Mouse (Mus musculus) v-Abl transformed pro-B cells (cell line): ENCODE data around the gene Figla.
"Not testable (repeated sequence)": the region's sequence is repeated elsewhere in the genome, so short reads cannot be mapped to it uniquely, and the experiment has no call there.

Source experiments
- in situ Hi-C, 2 experiments: fragments of 400-800 bp; cut with MboI; formaldehyde crosslinking; loops; one replicate each; pipeline ENCODE4 v1.15.1; 2025; ENCODE audit not compliant: unreplicated experiment in 2 of 2

The Figla gene

DNA sequence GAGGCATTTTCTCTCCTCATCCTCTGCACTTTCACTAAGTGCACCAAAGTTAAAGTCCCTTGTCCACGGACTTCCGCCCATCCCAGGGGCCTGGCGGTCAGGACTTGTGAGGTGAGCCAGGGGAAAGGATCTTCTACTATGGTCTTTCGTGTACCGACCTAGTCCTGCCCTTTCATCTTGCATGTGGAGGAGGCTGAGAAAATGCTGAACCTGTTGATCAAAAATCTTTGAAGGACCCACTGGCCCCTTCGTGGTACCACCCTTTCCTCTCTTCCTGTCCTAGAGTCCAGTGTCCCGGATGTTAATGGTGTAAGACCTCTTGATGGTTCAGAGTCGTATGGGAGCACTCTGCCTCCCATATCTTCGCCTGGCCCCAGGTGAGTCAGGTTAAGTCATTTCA, at the start of gene Figla:
Gene Figla, plus strand, starts transcription at position 301 of the 400 bp plus-strand sequence.
- in situ Hi-C loops: loop anchor here (25.0 kb wide), 2 partner anchors 854 to 879 kb away; partner anchors contain the start of gene Spr (in 1 of the 2)

DNA sequence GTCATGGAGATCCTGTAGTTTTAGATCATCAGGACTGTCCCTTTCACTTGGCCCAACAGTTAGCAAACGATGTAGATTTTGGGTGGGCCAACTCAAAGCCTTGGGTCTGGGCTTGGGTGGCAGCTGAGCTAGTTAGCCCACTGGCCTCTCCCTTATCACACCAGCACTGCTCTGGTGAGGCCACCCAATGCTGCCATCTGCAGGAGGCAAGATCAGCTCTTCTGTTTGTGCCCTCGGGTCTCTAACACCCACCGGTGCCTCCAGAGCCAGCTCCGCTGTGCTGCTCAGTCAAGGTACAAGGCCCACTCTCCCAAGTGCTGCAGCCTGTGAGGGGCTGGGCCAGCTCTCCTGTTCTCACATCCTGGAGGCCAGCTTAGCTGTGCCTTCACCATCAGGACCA, 49.3 kb upstream of the Figla start:
- in situ Hi-C loops: loop anchor here in 1 of 2 experiments (25.0 kb wide), 2 partner anchors 721 to 2004 kb away; partner anchors contain the start of gene Snrnp27

DNA sequence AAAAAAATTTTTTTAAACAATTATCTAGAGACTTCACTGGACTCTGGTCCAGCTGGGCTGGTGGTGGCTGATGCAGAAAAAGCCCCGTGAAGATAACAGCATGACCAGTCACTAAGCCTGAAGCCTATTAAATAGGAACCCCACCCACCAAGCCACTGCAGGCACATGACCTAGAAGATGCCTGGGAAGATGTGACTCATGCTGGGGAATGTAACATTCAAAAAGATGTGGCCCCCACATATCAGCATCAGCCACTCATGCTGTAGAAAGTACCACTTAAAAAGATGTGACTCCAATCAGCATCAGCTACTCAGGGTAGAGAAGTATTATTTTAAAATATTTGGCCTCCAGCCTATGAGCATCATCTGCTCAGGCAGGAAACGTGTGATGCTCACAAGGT, 46.1 kb upstream of the Figla start:
- in situ Hi-C loops: loop anchor here in 1 of 2 experiments (5.0 to 25.0 kb wide), 3 partner anchors 33 to 2008 kb away; partner anchors contain the start of gene Snrnp27

- in situ Hi-C loops: loop anchor here in 1 of 2 experiments (5.0 to 25.0 kb wide), 3 partner anchors 35 to 2010 kb away; partner anchors contain the start of gene Snrnp27
These were observed 43.3 kb upstream of the Figla start for GRCm38 (mm10) chr6:85972699-85973098.

DNA sequence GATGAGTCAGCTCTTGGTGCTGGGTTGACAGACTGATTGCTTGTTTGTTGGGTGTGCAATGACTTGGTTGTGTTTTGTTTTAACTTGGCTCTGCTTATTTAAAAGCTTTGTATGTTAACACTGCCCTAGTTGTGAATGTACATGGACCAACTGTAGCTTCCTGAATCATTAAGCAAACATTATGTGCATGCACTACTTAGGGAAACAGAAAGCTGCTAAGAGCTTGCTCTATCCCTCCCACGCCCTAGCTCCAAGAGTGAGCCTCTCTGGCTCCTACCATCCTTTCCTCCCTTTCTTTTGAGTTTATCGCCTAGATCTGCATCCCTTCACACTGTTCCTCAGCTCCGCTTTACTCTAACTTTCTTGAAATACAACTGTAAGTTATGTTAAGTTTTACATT, 42.6 kb upstream of the Figla start:
- in situ Hi-C loops: loop anchor here in 1 of 2 experiments (5.0 to 25.0 kb wide), 3 partner anchors 36 to 2011 kb away; partner anchors contain the start of gene Snrnp27

DNA sequence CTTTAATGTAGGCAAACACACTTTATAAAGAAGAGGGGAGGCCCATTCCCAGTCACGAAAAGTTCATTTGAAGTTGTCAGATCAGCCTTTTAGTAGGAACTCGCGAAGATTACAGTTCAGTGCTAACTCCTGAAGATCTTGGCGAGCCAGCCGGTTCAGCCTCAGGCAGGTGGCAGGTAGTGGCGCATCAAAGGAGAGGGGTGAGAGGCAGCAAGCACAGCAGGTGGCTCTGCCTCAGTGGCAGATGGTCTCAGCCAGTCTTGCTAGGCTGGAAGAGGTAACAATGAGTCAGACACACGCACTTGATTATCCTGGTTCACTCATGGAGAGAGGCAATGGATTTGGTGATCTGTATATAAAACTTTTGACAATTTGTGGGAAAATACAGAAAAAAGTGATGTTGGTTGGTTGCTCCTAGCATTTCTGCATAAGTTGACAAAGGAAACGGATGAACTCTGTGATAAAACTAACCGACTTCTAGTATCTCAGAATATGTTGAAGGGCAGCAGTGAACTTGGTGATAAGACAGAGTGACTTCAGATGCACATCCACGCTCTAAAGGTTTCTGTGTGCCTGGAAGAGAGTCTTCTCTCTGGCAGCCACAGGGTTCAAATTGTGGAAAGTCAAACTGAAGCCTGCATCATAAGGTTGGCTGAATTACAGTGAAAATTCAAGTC, 40.9 kb upstream of the Figla start:
- in situ Hi-C loops: loop anchor here in 1 of 2 experiments (5.0 to 25.0 kb wide), 3 partner anchors 38 to 2013 kb away; partner anchors contain the start of gene Snrnp27

DNA sequence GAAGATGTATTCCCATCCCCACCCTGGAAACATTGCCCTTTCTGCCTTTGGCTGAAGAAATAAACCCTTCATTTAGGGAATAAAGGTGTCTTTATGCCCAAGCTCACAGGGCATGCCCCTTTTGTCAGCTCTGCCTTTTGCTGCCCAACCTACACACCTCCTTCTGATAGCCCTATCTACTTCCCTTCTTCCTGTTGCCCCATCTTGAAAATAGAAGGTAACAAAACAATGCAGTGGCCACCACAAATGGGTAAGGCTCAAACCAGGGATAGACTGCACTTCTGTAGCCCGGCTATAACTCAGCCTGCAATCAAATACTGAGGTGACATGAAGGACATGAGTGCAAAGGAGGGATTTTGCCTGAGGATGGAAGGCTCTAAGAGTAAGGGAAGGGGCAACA, 40.2 kb upstream of the Figla start:
- in situ Hi-C loops: no loop called here

DNA sequence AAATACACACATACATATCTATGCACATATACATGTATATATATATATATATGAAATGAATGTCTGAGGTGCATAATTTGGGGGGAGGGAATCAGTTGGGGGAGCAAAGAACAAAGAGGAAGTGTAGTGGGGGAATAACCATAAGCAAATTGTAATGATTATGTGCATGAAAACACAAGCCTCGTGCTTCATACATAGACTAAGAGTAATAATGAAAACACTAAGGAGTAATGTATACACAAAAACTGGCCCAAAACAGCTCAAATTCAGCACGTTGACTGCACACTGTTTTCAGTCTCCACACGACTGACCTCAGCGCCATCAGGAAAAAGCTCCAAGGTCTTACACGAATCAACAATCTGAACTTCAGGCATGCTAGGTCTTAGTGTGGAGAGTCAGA, 39.7 kb upstream of the Figla start:
- in situ Hi-C loops: no loop called here

DNA sequence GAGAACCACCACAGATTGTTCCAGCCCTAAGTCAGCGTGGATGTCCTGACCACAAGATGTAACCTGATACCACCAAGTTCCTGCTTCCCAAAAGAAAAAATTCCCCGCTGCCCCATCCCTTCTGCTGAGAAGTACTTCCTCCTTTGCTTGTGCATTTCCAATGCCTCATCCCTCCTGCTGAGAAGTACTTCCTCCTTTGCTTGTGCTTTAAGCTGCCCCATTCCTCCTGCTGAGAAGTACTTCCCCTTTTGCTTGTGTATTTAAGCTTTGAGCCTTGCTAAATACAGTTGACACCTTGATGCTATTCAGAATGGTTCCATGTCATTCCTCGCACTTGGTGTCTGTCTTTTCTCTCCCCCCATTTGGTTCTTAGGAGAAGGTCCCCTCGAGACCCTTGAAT, 37.2 kb upstream of the Figla start:
- in situ Hi-C loops: not testable (repeated sequence)

- in situ Hi-C loops: no loop called here
These were observed 31.6 kb upstream of the Figla start for GRCm38 (mm10) chr6:85984351-85984750.

GRCm38 (mm10) chr6:85989570-85989969, 26.4 kb upstream of the Figla start:
- in situ Hi-C loops: not testable (repeated sequence)

DNA sequence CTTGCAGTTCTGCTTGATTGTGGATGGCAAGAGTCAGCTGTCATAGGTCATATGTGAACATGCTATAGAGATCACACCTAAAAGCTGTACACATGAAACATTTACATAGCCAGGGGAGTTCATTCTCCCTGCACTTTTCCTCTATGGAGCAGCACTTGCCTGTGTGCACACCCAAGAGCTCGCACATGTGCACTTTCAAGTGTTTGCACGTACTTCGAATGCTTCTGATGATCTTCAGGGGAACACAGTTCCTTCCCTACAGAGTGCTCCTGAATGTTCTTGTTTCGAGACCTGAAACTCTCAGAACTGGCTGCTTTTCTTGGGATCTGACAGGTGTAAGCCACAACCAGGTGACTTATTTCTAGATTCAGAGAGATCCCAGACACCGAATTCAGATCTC, 25.2 kb upstream of the Figla start:
- in situ Hi-C loops: not testable (repeated sequence)

- in situ Hi-C loops: loop anchor here (10.0 to 25.0 kb wide), 6 partner anchors 179 to 866 kb away; partner anchors contain the start of genes Alms1 (in 1 of the 2), Nat8f5 (in 1 of the 2), Nat8f6 (in 1 of the 2) and Spr (in 1 of the 2)
These were observed 12.5 kb upstream of the Figla start for GRCm38 (mm10) chr6:86003405-86003925.

GRCm38 (mm10) chr6:86004271-86005148, 11.5 kb upstream of the Figla start:
- in situ Hi-C loops: loop anchor here (5.0 to 25.0 kb wide), 10 partner anchors 67 to 867 kb away; partner anchors contain the start of genes Alms1 (in 2 of the 2), Nat8f5 (in 1 of the 2), Nat8f6 (in 1 of the 2) and Spr (in 1 of the 2)

GRCm38 (mm10) chr6:86009980-86010379, 6.0 kb upstream of the Figla start:
- in situ Hi-C loops: loop anchor here (5.0 to 25.0 kb wide), 10 partner anchors 73 to 873 kb away; partner anchors contain the start of genes Alms1 (in 2 of the 2), Nat8f5 (in 1 of the 2), Nat8f6 (in 1 of the 2) and Spr (in 1 of the 2)

- in situ Hi-C loops: loop anchor here (25.0 kb wide), 2 partner anchors 853 to 878 kb away; partner anchors contain the start of gene Spr (in 1 of the 2)
These were observed 1.2 kb upstream of the Figla start for GRCm38 (mm10) chr6:86014812-86015211.

DNA sequence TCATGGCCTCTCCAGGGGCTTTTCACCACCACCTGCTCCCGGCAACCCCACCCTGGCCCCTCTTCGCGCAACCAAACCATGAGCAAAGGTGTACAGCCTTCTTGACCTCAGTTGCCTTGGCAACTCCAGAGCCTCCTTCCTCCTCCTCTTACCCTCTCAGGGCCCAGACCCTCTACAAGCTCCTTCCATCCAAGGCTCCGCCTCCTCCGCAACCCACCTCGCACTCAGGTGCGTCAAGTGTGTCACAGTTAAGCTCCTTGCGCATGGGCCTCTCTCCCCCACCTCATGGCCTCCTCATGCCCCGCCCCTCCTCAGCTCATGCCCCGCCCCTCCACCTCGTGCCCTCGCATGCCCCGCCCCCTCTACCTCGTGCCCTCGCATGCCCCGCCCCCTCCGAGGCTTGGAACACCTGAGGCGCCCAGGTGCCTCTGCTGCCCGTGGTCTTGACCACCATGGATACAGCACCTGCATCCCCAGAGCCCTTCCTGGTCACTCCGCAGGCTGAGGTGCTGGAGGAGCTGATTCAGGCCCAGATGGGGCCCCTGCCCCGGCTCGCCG, 901 bp downstream of the Figla start:
- in situ Hi-C loops: loop anchor here (25.0 kb wide), 2 partner anchors 855 to 880 kb away; partner anchors contain the start of gene Spr (in 1 of the 2)

GRCm38 (mm10) chr6:86019415-86020237, 3.7 kb downstream of the Figla start:
- in situ Hi-C loops: loop anchor here (5.0 to 25.0 kb wide), 4 partner anchors 315 to 882 kb away; partner anchors contain the start of gene Spr (in 1 of the 2)

DNA sequence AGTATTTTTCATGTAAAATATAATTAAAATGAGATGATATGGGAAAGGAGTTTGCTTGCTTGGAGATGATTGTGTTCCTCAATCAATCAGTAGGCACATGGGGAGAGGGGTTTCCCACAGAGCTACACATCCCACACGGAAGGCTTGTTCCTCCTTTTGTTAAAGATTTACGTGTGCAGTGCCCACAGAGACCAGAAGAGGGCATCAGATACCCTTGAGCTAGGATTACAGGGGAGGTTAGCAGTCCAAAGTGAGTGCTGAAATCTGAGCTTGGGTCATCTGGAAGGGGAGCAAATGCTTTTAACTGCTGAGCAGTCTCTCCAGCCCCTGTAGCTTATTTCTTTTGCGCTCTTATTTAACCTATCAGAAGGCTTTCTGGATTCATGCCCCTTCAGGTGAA, 5.0 kb downstream of the Figla start:
- in situ Hi-C loops: loop anchor here (5.0 to 25.0 kb wide), 4 partner anchors 314 to 884 kb away; partner anchors contain the start of gene Spr (in 1 of the 2)
